ENCODE assay signal across 8 mouse cellular contexts in genomic region chr1:152168284-152168683, GRCm38 (mm10).
DNase-seq lines count a peak whose midpoint lies in the region; ATAC-seq and TF ChIP-seq lines count a peak whose summit lies in the region.

No protein-coding gene starts in this region.

- no peaks in the 10 kb centered on the region for H3K9me3 ChIP-seq in kidney, postnatal 0 days (replicated peaks; ENCODE audit: low read length)
- no peaks in the 10 kb centered on the region for H3K9me3 ChIP-seq in forebrain, embryonic 16.5 days (ENCODE audit: control insufficient read depth, low read length)

- H3K4me2 ChIP-seq in kidney, postnatal 0 days (ENCODE audit: low read length), result no peak overlapping the region
- no peak overlapping the region for H3K4me2 ChIP-seq in forebrain, embryonic 16.5 days (ENCODE audit: low read length)

- no peaks in the 10 kb centered on the region for H3K4me1 ChIP-seq in kidney, postnatal 0 days (replicated peaks; ENCODE audit: insufficient read depth, low read length)
- peaks cover 29% of the 10 kb centered on the region for H3K4me1 ChIP-seq in forebrain, embryonic 16.5 days (replicated peaks; ENCODE audit: control insufficient read depth, insufficient read depth, low read length)

- TF ChIP-seq CTCF in kidney, postnatal 0 days (IDR thresholded peaks at IDR 0.05; ENCODE audit: low read depth), result no peak

- H3K4me3 ChIP-seq in kidney, postnatal 0 days (replicated peaks; ENCODE audit: low read depth, low read length), result no peak overlapping the region
- no peak overlapping the region for H3K4me3 ChIP-seq in forebrain, embryonic 16.5 days (replicated peaks; ENCODE audit: low read length)

- no peaks in the 10 kb centered on the region for H3K27me3 ChIP-seq in kidney, postnatal 0 days (ENCODE audit: insufficient read depth, low read length)
- no peaks in the 10 kb centered on the region for H3K27me3 ChIP-seq in forebrain, embryonic 16.5 days (replicated peaks; ENCODE audit: control insufficient read depth, insufficient read depth, low read length)

- no peak overlapping the region for H3K9ac ChIP-seq in kidney, postnatal 0 days (ENCODE audit: low read depth, low read length)
- no peak overlapping the region for H3K9ac ChIP-seq in forebrain, embryonic 16.5 days (replicated peaks; ENCODE audit: low read depth, low read length)

- no peak overlapping the region for H3K27ac ChIP-seq in kidney, postnatal 0 days
- no peak overlapping the region for H3K27ac ChIP-seq in forebrain, embryonic 16.5 days (ENCODE audit: low read length)

- ATAC-seq in kidney, postnatal 0 days (replicated peaks; ENCODE audit: low FRiP score, low read depth), result no peak
- no peak for ATAC-seq in forebrain, embryonic 16.5 days

- peak; percentile 10 to 43 for DNase-seq in left cerebral cortex, adult 9 months (ENCODE audit: low spot score in 2 of 2)
- DNase-seq in left cerebral cortex, adult 8-10 months (ENCODE audit: low spot score in 2 of 2), result no peak
- DNase-seq in adrenal gland, adult 8-10 months, result peak; percentile 80
- DNase-seq in gastrocnemius, postnatal 10 days, result peak; percentile 80
- peak; percentile 9 for DNase-seq in kidney, postnatal 0 days (ENCODE audit: low spot score)
- no peak for DNase-seq in spleen, postnatal 10 days (ENCODE audit: low spot score in 2 of 2)
- DNase-seq in embryo, embryonic 11 days, result no peak

- WGBS in kidney, postnatal 0 days, result 67% methylated on average over 4 of the region's 4 CpGs
- 63% methylated on average over 4 of the region's 4 CpGs for WGBS in forebrain, embryonic 16.5 days

- no peaks in the 10 kb centered on the region for H3K36me3 ChIP-seq in kidney, postnatal 0 days (ENCODE audit: insufficient read depth, low read length)
- H3K36me3 ChIP-seq in forebrain, embryonic 16.5 days (ENCODE audit: control insufficient read depth, insufficient read depth), result no peaks in the 10 kb centered on the region

Comparison
In these comparisons a context has a peak if more than half of its experiments do, and no peak if none do; other contexts are left out.
1. DNase-seq: peak in left cerebral cortex, adult 9 months (2 of 2), adrenal gland, adult 8-10 months (single experiment), gastrocnemius, postnatal 10 days (single experiment) and kidney, postnatal 0 days (single experiment); none in left cerebral cortex, adult 8-10 months (0 of 2), spleen, postnatal 10 days (0 of 2) and embryo, embryonic 11 days (single experiment).